Mouse (Mus musculus) heart, postnatal 10 days (tissue): ENCODE results near the gene Fam53b. TPM values are rescaled to one million over a fixed set of nuclear protein-coding genes. Genes with fewer than 3 reads are reported as not detected.
A peak's percentile ranks its signal among the peaks of the same experiment; 100 is the strongest.

Experiments
- DNase-seq, 2 experiments: peaks; one replicate each; pipeline ENCODE4 v3.0.0; 2021
- intact Hi-C: fragments of 180-260 bp; cut with DNase I; formaldehyde crosslinking; loops from one replicate; pipeline ENCODE4 v1.15.1; 2025
- total RNA-seq, 2 experiments: library from RNA; stranded (reverse); gene quantifications; 2 replicates each; pipeline ENCODE4 v1.2.3; 2021

Gene Fam53b
- total RNA-seq, 2 experiments from 2014 or later = 35.5 to 46.0 TPM

DNA sequence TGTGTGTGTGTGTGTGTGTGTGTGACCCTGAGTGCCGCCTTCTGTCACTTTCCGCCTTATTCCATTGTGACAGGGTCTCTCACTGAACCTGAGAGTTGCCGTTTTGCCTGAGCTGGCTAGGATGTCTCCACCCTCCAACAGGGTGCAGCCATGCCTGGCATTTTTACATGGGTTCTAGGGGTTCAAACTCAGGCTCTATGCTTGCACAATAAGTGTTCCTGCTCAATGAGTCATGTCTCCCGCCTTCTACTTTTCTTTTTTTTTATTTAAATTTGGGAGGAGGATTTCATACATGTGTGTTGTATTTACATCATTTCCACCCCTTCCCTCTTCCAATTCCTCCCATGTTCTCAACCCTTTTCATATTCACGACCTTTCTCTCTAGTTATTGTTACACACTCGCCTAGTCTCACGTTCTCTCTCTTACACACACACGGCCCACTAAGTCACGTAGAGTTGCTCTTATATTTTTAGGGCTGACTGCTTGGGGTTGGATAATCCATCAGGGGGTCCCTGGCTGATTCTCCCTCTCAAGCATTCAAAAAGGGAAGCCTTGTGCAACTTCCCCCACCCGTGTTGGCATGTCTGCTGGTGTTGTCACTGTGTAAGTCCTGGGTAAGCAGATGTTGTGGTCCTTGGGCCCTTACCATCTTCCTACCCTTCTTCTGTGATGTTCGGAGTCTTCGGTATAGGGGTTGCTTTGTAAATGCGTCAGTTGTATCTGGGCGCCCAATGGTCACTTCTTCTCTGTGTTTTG lies 122.8 kb downstream of the Fam53b start:
- no peak for DNase-seq
- intact Hi-C loops = no loop called here

DNA sequence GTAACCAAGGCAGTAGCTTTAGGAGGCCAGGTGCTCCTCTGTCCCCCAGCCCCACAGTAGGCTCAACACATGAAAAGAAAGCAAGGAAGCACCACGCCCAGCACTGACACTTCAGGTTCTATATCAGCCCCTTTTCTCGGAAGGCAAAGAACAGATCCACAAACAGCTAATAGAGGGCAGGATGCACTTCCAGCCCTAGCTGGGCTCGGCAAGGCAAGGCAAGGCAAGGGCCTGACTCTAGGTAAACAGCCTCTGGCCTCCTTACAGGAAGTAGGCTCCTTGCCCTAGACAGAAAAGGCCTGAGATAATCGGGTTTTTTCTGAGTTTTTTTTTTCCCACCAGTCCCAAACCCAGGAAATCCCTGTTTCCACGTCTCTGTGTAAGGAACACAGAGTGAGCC lies 124.0 kb downstream of the Fam53b start:
- intact Hi-C loops = no loop called here
- no peak for DNase-seq

DNA sequence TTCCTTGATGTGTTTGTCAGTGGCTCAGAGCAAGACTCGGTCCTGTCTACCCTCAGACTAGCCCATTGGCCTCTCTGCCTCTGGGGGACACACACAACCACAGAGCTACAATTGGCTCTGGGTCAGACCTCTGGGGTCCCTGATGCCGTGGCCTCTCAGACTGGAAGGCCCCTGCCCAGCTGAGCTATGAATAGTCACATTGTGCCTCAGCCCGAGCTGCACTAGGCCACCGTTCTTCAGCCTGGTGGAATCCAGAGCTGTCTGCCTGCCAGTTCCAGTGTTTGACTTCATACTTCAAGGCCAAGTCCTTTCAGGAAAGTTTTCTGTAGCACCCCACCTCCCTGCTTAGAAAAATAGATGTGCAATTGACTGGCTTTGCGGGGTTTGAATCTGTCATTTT lies 125.0 kb downstream of the Fam53b start:
- intact Hi-C loops = no loop called here
- DNase-seq = peak in 1 of 2 experiments; percentile 71

DNA sequence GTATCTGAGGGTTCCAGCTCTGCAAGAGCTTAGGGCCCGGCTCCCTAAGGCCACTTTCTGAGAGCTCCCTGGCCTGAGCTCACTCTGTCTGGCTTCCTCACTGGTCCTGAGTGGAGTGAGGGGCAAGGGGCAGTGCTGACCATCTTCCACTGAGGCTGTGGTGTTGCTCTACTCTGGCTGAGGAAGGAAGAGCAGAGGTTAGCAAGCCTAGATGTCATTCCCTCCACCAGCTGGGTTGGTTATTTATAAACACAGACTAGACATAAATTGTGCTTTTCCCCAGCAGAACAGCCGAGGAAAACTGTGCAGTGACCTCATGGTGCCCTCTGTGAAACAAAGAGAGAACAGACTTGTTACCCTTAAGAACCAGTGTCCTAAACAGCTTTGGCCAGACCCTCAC lies 125.8 kb downstream of the Fam53b start:
- no peak for DNase-seq
- intact Hi-C loops = no loop called here

DNA sequence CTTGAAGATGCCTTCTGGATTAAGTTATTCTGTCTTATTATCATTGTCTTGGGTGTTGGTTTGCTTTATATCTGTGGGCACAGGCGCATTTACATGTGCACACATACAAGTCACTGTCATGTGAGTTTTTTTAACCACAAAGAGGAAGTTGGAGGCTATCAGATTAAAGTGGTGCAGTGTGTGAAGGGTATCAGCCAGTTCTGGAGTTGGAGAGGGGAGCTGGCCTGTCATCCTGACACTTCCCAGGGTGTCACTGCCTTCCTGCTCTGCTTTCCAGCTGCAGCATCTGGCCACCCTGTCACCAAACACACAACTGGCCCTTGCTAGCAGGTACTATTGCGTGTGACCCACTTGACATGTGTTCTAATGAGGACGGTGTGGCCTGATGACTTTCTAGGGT lies 127.2 kb downstream of the Fam53b start:
- no peak for DNase-seq

DNA sequence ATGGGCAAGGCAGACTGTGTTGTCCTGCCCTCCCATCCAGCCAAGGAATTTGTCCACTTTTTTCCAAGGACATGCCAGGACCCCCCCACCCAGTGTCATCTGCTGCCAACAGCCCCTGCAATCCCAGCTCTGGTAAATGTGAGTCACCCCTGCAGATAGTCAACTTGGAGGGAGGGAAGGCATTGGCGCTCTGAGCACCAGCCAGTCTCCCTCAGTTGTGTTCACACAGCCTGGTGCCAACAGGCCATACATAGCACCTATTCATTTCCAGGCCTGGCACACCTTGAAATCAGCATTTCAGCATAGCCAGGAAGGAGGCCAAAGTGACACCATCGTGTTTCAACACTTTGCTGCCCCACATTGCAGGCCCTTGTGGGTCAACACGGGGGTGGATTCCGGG lies 129.8 kb downstream of the Fam53b start:
- intact Hi-C loops = no loop called here
- peak; percentile 58 to 62 for DNase-seq

More for the DNA sequence above, 127.2 kb downstream of the Fam53b start:
- intact Hi-C loops = no loop called here

DNA sequence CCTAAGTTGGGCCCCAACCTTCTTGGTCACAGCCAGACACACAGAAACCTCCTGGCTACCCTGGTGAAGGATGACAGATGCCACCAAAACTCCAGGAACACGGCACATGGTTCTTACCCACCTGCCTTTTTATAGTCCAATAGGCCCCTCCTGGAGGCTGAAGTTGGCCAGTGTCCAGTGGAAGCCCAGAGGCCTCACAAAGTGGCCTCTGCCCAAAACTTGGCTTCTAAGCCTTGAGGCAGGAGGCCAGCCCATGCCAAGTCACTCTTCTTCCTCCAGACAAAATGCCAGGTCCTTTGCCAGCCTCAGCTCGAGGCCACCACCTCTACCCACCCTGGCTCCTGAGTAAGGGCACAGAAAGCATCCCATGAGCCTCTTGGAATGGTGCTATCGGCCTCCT lies 130.8 kb downstream of the Fam53b start:
- intact Hi-C loops = no loop called here
- no peak for DNase-seq

DNA sequence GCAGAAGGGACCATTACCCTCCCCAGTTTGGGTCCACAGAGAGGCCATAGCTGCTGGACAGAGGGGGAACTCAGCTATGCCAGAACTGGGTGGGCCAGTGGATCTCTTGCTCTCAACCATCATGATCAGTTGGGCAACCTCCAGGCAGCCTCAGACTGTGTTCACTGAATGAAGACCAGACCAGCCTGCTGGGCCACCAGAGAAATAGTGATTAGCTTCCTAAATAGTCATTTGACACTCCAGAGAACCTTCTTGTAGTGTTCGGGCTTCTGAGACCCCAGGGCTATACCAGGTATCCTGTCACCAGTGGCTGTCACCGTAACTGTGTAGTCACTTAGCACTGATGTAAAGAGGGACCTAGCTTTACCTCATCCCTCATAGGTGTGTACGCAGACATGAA lies 131.3 kb downstream of the Fam53b start:
- no peak for DNase-seq
- intact Hi-C loops = no loop called here

DNA sequence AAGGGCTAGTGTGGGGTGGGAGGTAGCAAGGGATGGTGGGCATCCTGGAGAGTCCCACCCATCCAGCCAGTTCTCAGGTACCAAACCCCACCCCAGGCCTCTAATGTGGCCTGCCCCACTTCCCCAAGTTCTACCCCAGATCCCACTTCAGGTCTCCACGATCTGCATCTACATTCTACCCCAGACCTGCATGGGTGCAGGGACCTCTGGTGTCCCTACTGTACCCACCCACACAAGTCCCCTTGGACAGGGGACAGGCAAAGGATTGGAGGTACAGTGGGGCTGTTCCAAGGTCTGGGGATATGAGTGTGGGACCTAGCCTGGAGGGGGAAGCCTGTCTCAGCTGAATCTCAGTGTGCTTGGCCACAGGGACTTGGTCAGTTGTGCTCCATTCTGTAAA lies 131.9 kb downstream of the Fam53b start:
- intact Hi-C loops = no loop called here
- DNase-seq = no peak

DNA sequence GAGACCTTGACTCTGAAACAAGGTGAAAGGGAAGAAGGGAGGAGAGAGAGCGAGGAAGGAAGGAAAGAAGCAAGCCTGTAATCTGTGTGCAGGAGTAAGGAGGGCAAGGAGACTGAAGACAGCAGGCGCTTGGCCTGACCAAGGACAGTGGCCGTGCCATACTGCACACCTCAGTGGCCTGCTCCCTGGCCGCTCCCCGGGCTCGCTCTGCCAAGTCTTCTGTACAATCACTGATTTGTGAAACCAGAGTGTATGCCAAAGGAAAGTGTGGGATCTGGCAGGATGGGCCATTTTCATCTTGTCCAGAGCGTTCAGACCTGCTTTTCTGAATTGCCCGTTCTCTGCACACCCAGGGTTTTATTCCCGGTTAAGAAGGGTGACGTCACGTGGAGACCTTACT lies 132.4 kb downstream of the Fam53b start:
- intact Hi-C loops = no loop called here
- peak; percentile 61 to 64 for DNase-seq

DNA sequence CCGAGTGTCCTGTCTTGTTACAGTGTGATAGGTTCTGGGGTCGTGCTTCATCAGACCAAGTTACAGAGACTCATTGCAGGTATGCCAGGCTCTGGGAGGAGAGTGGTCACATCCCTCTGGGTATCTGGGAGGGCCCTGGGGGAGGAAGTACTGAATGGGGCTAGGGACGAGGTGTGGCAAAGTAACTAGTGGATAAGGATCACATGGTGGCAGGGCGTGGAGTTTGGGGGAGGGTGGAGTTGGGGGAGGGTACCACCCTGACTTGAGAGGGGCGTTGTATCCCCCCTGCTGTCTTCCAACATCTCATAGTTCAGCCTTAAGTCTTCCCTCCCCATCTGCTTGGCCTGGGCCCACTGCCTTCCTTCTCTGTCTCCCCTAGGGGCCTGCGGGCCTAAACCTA lies 134.1 kb downstream of the Fam53b start:
- intact Hi-C loops = no loop called here
- no peak for DNase-seq

DNA sequence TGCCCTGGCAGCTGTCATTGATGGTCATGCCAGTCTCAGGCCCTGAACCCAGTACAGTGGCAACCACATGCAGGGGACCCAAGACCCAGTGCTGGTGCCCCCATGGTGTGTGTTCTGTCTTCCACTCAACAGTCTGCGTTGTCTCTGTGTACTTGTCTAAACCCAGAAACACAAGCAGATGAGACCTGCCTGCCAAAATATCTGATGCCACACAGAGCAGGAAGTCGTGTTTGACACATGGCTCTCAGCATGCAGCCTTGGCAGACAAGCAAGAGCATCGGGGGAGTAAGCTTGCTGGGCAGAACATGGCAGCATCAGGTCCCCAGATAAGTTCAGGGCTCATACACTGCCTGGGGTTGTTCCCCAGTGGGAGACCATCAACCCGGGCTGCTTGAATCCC lies 134.6 kb downstream of the Fam53b start:
- no peak for DNase-seq

DNA sequence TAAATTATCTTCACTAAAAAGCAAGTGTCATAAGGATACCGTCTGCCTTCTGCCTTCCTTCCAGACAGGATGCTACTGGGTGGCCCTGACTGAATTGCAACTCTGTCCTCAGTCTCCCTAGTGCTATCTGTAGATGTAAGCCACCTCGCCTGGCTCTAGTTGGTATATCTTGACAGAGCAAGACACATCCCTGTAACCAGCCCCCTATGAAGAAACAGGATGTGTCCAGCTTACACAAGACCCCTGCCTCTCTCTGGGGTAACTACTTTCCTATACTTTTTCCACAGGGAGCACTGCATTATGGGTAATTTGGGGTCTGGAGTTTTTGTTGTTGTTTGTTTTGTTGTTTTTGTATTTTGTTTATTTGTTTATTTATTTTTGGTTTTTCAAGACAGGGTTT lies 137.8 kb downstream of the Fam53b start:
- no peak for DNase-seq
- intact Hi-C loops = no loop called here

More for the DNA sequence above, 134.6 kb downstream of the Fam53b start:
- intact Hi-C loops = no loop called here

DNA sequence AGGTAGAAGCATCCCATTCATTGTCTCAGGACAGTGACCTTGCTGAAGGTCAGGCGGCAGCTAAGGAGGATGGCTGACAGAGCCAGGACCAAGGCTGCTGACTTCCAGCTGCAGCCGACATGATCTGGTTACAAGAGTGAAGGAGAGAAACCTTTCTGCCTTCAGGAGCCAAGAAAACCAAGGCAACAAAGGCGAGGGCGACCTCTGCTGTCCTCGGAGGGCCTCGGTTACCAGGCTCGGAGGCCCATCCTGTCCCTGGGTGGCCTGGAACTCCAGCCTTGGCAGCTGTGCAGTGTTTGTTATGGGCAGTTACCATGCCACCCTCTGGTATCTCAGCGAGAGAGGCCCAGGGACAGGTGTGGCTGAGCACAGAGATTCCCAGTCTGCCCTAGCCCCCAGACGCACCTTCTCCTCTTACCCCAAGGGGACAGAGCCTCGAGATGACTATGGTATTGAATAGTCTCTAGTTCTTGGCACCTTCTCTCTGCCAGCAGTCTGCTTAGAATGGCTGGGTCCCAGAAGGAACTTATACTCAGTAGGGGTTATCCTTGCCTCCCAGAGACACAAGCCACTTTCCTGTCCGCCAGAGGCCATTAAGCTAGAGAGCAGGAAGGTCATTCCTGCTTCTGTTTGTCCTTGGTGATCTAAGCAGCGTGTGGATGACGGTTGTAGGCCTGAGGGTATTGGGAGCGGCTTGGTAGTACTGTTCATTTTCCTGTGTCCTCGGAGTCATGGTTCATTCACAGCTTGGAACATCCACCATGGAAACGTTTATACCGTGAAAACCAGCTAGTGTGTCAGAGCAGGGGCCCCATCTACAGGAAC lies 139.5 kb downstream of the Fam53b start:
- peak; percentile 91 to 93 for DNase-seq
- intact Hi-C loops = loop anchor here (1.0 to 5.0 kb wide), 3 partner anchors 18 to 138 kb away; partner anchors contain the start of gene Fam53b

DNA sequence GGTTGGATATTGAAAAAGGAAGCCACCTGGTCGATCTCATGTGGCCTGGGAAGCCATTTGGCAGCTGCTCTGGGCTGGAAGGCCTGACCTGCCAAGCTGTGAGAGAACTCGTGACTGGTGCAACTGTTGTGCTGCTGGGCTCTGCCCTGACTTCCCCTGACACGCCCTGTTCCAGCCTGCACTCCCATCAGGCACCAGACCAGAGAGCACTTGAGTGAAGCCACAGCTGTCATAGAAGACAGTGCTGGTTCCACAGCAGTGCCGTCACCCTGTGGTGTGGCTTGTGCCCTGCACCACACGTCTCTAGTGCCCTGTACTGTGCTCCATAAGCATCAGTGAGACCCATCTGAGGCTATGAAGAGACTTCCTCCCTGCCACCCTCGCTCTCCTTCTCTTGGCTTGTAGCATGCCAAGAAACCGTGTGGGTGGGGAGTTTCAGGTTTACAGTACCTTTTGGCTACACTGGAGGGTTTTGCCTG lies 141.2 kb downstream of the Fam53b start:
- peak; percentile 72 to 74 for DNase-seq
- intact Hi-C loops = loop anchor here (5.0 kb wide), 2 partner anchors 40 to 140 kb away; partner anchors contain the start of gene Fam53b

DNA sequence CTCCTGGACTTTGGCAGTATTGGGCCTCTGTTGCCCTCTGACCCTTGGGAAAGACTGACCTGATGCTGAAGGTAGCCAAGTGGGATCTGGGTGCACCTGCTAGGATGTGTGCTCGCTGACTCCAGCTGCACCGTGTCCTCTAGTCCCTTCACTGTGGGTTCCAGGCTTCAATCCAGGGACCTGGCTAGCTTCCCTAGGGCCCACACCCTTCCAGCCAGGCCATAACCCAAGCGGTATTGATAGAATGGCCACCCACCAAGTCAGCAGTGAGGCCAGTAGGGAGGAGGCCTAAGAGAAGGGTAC lies 142.9 kb downstream of the Fam53b start:
- intact Hi-C loops = loop anchor here (5.0 kb wide), 2 partner anchors 41 to 141 kb away; partner anchors contain the start of gene Fam53b

DNA sequence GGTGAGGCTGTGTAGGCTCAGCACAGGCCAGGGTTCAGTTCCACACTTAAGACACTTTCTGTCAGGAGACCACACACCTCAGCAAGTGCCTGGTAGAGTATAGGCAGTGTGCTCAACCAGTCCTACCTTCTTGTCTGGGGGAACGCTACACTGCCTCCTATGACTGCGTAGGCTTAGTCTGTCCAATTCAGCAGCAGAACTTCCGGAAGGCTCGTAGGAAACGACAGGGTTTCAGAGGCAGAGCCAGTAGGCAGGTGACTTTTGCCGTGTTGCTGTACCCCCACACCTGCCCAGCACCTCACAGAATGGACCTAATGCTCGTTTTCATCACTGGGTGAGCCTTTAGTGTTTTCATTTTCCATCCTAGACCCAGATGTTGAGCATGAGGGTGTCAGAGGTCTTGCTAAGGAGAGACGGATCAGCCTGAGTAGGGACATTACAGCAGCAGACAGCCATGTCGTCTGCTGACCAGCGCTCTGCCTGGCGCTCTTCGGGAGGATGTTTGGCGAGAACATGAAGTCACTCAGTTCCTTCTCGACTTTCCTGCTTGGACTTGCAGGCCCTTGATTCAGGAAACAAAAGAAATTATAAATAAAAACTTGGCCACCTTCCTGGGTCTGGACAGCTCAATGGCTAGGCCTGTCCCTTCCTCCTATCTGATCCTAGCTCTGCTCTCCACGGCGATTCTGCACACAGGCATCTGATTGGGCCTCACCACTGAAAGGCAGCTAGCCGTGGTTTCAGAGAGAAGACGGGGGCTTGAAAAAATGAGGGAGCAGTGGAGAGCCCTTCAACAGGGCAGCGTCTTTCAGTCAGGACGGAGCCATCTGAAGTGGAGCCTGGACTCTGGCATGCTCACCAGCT lies 143.5 kb downstream of the Fam53b start:
- peak in 1 of 2 experiments; percentile 52 for DNase-seq
- intact Hi-C loops = loop anchor here (5.0 kb wide), 2 partner anchors 42 to 142 kb away; partner anchors contain the start of gene Fam53b

More for the DNA sequence above, 142.9 kb downstream of the Fam53b start:
- DNase-seq = peak; percentile 79 to 83

DNA sequence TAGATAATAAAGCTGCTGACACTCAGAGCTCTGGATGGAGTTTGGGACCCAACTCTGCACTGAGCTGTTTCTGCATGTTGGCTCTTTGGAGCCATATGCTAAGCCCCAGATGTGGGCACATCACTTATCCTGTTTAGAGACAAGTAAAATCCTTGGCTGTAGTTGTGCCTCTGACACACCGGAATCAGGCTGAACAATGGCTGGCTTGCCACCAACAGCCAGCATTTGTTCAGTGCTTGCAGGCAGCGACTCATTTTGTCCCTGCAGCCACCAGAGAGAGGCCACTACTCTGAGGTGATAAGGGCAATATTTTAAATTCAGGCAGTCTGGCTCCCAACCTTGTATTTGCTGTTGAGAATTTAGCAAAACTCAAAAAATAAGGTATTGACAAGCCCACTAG lies 145.1 kb downstream of the Fam53b start:
- intact Hi-C loops = no loop called here
- DNase-seq = peak; percentile 71 to 73

DNA sequence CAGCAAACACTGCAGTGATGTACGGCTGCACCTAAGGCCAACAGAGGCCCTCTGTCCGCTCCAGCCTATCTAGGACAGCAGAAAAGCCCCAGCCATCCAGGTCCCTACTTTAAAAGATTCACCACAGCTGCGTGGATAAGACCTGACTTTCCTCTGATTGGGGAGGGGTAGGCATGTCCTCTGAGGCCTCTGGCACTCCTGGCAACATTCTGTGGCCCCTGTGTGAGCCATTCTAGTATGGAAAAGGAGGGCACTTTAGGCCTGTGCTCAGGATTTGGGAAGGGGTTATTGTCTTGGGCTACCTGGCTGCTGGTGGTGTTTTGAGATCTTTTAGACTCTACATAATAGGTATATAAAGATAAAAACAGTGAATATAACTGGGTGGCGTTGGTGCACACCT lies 147.2 kb downstream of the Fam53b start:
- intact Hi-C loops = no loop called here
- DNase-seq = no peak

DNA sequence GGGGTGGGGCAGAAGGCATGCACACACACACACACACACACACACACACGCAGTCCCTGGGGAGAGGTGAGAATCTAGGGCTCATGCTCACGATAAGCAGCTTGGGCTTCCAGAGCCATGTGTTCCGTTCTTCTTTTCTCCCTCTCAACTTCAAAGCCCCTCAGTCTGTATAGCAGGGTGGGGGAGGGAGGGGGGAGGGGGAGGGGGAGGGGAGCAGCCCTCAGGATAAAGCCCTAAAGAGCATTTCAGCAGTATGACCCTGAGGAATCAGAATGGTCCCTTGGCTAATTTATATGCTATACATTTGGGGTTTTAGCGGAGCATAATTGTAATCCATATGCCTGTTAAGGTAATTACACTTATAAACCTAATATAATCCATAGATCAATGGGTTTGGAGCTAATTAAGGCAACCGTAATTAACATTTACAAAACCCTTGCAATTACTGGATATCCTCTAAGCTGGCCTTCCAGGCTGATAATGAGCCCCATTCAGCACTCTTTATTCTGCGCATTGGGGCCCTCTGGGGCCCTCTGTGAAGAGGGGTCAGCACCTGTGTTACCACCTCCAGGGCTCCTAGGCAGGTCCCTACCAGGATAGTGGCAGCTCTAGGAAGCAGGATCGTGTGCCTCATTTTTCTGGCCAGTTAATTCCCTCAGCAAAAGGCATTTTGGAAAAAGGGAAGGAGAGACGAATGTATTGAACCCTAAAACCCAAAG lies 147.9 kb downstream of the Fam53b start:
- no peak for DNase-seq
- intact Hi-C loops = no loop called here
